Mouse (Mus musculus): ENCODE measurements around the gene Isg20.

Isg20 gene

DNA sequence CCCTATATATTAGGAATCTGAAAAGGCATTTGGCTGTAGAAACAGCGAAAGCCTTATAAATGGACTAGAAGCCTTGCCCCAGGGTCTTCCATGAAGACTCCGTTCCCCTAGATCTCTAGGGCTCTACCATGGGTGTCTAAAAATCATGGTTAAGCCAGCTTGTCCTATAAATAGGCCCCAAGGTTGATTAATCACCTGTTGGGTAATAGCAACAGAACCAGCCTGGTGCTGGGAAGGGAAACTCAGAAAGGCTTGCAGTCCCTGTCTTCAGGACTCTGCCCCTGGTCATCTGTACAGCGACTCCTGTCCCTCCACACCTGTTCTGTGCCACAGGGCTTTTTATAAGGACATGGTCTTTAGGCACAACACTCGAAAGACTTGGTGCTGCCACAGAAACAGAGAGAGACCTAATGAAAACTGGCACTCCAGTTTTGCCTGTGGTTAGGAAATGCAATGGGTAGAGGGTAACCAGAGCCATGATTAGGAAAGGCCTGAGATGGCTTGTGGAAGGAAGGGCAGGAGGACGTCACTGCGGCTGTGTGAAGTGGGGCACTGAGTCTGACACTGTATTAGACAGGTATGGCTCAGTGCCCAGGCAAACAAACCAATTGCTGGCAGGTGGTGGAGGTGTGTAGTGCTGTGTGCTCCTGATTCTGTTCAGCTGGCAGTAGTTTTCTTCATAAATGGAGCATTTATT lies 9.9 kb upstream of the Isg20 start:
- no peak for DNase-seq (ENCODE audit: low read depth, low spot score)

DNA sequence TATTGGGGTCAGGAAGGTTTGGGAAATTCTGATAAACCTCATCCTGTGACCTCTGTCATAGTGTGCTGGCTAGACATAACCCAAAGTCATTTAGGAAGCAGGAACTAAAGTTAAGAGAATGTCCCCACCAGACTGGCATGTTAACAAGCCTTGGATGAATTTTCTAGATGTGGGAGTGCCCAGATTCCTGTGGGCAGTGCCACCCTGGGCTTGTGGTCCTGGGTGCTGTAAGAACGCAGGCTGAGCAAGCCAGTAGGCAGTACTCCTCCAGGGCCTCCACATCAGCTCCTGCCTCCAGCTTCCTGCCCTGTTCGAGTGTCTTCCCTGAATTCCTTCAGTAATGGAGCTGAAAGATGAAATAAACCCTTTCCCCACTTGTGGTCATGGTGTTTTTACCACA lies 9.0 kb upstream of the Isg20 start:
- DNase-seq (ENCODE audit: low read depth, low spot score), result no peak

DNA sequence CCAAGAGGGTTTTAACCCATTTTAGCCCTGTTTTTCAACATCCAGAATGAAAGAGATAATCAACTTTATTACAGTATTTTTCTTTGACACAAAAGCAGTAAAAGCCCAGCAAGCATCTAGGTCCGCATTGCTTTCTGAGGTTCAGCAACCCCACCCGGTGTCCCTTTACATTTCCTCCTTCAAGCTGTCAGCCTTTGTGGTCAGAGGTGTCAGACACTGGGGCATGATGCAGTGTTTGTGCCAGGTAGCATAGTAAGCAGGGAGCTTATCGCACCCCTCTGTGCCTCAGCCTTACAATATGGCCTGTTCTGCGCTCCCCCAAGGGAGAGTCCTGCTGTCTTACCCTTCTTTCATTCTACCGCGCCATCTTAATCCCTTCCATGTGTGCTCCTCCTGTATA lies 4.2 kb upstream of the Isg20 start:
- DNase-seq (ENCODE audit: low read depth, low spot score), result no peak

DNA sequence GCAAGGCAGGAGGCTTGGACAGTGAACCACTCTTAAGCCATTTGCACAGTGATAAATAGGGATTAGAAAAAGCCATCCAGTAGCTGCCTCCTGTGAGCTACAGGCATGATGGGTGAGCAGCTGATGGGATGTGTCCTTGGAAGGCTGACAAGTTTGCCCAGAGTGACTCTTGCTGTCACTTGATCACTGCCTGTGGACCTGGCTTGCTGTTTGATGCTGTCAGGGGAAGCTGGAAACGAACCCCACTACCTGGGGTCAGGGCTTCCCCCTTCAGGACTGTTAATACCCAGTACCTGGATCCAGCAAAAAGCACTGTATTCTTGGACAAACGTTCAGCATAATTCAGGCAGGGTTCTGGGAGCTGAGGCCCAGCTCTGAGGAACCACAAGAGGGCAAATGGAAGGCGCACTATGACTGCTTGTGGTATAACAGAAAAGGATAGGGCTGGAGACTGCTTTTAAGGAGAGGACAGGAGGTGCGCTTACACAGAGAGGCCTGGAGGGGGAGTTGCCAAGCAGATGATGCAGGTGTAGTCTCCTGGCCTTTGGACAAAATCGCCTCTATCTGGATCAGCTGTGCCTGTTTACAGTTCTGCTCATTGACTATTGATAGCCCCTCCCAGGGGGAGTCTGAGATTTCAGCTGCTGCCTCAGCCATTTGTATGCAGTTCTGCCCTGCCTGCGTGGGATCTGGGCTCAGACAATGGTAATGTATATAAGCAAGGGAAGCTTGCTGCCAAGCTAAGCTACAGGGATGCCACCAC lies 2.7 kb upstream of the Isg20 start:
- peak; percentile 88 for DNase-seq (ENCODE audit: low read depth, low spot score)

DNA sequence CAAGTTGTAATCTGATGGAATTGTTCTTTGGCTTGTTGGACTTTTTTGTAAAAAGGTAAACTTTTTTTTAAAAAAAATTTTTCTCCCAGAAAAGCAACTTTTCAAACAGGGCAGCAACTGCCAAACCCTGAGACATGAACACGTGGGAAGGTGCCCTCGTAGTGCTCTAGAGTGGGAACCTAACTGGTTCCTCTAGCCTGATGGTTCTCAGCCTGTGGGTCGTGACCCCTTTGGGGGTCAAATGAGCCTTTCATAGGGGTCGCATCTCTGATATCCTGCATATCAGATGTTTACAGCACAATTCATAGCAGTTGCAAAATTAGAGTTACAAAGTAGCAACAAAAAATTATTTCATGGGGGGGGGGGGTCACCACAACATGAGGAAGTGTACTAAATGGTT lies 2.0 kb upstream of the Isg20 start:
- DNase-seq (ENCODE audit: low read depth, low spot score), result no peak

DNA sequence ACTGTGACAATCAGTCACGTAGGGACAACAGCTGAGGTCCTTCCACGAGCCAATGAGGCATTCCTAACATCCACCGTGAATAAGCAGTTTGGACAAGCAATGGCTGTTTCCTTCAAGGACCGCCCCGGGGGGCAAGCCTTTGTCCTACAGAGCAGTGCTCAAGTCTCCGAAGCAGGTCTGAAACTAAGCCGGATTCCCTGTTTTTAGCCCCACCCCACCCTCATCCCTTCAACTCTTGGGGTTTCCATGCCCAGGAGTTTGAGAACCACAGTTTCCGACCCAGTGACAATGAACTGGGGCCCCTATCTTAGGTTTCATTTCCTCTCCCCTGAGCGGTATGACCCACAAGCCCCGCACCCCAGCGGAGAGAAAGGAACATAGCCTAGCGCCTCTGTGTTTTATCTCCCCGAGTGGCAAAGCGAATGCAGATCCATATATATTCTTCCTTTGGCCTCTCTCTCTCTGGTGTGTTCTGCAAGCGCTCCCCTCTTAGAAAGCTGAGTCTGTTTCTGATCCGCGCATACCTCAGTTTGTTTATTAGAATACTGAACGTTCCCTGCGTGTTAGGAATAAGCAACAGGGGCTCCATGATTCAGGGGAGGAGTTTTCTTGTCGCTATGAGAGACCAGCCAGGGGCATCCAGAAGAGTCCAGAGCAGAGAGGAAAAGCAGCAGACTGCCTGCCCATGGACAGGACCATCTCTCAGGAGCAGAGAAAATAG lies 811 bp upstream of the Isg20 start:
- peak; percentile 86 for DNase-seq (ENCODE audit: low read depth, low spot score)

DNA sequence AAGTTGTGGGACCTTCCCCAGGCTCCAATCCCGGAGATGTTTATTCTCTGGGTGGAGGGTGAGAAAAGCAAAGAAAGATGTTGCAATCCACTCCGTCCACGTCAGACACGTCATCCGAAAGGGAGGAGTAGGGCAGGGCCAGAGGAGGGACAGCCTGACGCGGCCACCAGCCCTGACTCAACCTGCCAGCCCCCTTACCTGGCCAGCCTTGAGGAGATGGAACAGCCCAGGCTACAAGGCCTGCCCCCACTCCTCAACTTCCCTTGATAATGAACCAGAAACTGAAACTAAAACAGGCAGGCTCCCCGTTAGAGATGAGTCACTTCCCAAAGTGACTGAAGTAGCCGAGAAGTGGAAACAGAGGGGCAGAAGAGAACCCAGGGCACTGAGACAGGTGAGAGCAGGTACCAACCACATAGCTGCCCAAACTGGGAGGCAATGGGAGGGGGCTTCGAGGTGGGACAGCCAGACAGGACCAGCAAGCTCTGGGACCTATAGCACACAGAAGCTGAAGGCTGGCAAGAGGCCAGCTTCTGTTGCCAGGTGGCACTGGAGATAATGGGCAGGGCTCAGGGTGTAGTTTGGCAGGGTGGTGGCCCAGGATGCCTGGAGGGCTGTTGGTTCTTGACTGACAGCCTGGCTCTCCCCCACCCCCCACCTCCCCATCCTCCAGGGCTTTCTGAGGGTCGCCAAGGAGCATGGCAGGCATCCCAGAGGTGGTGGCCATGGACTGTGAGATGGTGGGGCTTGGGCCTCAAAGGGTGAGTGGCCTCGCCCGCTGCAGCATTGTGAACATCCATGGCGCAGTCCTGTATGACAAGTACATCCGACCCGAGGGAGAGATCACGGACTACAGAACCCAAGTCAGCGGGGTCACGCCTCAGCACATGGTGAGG lies 673 bp downstream of the Isg20 start:
- no peak for DNase-seq (ENCODE audit: low read depth, low spot score)

DNA sequence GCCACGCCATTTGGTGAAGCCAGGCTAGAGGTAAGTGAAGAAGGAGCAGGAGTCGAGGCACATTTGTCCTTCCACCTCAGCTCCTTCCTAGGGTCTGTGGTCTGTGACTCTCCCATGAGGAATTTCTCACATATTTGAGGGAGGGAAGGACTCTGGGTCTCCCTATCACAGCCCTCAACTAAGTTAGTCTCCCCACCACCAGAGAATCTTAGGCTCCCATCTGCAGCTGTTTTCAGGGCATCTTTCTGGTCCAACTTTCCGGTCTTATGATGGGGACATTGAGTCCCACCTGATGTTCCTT lies 1.3 kb downstream of the Isg20 start:
- no peak for DNase-seq (ENCODE audit: low read depth, low spot score)

DNA sequence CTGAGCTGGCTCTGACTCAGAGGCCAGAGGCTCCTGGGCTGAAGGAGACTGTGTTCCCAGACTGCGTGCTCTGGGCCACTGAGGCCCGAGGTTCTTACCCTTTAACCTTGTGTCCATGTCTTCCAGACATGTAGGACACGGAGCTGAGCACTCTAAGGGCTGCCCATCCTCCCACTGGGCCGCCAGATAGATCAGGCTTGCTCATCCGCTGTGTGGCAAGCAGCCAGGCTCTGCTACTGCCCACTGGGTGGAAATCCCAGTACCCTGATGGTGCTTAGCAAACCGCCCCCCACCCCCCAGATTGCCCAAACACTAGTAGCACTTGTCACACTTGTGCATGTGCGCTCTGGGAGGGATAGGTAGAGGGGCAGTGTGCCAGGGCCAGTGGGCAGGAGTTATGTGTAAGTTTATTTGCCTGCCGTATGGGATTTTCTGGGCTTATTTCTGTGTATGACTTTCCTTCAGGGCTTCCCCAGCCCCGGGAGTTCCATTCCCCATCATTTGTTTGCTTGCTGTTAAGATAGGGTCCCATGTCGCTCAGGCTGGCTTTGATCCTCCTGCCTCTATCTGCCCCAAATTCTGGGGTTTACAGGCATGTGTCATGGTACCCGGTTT lies 1.8 kb downstream of the Isg20 start:
- no peak for DNase-seq (ENCODE audit: low read depth, low spot score)

DNA sequence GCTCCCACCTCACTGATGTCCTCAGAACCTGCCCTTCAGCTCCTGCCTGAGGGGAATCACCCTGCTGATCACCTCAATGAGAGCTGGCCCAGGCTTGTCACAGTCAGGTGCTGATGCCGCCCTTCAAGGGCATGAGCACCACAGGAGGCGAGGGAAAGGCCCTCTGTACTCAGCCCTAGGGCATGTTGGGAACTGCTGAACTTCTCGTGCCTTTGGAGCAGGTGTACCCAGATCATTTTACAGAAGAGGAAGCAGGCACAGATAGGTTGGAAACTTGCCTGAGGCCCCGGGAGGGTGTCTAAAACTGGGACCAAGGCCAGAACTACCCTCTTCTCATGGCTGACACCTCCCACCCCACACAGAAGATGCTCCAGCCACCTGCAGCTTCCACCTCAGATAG lies 5.5 kb downstream of the Isg20 start:
- DNase-seq (ENCODE audit: low read depth, low spot score), result peak; percentile 96

DNA sequence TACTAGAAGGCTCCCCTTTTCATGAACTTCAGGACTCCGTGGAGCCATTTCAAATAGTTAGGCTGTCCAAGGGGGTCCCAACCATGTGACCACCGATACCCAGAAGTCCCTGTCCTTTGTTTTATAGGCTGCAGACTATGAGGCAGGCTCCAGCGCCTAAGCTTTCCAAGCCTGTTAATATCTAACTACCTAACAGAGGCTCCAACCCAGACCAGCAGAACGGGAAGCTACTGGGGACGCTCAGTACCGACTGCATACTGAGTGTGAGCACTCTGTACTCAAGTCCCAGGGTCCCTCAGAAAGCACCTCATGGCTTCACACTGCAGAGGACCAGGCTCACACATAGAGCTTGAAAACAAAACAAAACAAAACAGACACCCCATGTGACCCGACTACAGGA lies 9.3 kb downstream of the Isg20 start:
- DNase-seq (ENCODE audit: low read depth, low spot score), result no peak

DNA sequence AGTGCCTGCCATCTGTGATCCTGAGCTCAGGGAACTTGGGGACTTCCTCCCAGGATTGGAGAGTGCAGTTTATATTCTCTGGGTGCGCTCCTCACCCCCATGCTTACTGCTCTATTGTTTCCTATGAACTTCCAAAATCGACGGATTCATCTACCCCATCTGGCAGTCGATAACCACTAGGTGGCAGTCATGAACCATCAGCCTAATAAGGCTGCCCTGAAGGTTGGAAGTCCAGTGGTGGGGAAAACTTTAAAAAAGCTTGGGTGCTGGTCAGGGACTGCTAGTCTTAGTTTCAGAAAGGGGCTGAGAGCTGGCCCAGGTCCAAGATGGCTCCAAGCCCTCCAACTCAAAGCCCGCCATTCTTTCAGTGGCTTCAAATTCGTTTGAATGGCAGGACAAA lies 11.1 kb downstream of the Isg20 start:
- peak; percentile 86 for DNase-seq (ENCODE audit: low read depth, low spot score)

DNA sequence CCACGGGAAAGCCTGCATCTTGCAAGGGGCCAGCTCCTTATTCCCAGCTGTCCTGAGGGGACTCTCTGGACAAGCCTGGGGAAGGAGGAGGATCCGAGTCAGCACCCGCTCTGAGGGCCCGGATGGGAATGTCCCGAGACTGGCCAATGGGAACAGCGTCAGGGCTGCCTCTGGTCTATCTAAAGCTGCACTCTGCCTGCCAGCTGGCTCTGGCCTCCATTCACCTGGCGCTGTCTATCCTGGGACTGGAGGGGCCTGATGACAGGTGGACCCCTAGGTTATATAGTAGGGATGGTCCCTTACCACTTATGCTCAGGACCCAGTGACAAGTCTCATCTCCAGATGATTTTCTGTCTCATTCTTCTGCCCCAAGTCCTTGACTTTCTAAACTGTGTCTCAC lies 11.6 kb downstream of the Isg20 start:
- no peak for DNase-seq (ENCODE audit: low read depth, low spot score)

DNA sequence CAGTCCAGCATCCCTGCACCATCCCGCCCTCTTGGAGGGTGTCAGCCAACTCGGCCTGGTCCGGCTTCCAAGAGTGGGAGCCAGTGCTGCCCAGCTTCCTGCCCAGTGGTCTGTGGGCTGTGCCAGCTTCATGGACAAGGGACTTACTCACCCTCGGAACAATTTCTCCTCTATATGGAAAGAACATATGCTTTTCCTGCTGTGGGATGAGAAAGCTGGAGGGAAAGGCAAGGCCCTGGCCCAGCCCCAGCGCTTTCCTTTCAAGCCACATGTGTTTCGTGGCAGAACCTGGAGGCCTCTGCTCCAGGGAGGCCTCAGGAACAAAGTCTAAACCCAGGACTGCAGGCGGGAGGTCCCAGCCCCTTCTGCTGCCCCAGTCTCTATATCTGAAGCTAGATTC lies 12.5 kb downstream of the Isg20 start:
- no peak for DNase-seq (ENCODE audit: low read depth, low spot score)

DNA sequence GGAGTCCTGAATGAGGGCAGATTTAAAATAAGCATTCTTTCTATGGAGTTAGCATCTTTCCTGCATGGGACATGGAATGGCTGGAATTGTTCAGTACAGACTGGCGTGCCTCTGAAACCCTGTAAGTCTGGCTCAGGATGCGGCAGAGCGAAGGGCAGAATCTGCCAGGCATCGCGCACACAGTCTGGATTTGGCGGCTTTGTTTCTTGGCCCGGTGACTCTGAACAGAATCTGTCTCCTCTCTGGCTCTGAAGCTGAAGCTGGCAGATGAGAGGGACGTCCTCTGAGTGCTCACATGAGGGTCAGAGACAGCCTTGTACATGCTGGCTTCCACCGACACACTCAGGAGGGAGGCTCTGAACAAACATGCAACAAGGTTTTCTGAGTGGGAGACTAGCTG lies 12.9 kb downstream of the Isg20 start:
- DNase-seq (ENCODE audit: low read depth, low spot score), result peak; percentile 31

DNA sequence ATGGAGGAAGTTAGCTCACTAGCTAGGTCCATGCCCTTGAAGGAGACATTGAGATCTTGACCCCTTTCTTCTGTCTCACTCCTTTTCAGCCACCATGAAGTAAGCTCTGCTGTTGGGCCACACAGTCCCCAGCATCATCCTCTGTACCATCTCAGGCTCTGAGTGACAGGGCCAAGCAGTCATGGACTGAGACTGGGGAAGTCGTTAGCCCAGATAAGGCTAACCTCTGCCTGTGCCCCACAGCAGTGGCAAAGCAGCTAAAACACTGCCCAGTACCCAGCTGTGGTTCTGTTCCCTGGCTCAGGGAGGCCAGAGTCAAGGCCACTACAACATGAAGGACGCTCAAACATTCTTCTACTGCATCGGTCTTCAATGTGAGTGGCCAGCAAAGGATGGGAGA lies 14.0 kb downstream of the Isg20 start:
- no peak for DNase-seq (ENCODE audit: low read depth, low spot score)

DNA sequence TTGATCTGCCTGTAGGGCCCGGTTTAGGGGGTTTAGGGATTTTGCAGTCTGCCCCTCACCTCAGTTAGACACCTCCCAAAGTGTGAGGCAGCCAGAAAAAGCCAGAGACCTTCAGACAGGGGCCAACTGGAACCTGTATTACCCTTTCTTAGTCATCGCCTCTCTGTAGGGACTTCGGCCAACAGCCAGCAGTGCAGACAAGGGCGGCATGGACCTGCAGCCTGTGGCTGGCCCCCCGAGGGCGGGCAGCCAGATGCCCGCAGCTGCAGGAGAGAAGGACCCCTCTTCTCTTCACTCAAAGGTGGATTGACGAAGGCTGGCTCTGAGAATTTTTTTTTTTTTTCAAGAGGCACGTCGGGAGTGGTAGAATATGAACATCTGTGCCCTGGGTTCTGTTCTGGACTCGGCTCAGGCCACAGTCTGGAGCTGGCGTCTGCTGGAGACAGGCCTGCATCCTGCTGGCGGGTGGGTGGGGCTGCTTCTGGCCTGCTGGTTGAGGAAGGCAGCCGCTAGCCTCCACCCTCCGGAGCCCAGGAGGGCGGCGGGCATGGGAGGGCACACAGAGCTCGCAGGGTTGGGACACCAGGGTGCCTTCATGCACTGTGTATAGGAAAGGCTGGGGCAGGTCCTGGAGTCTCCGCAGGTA lies 25.9 kb downstream of the Isg20 start:
- peak; percentile 45 for DNase-seq (ENCODE audit: low read depth, low spot score)

DNA sequence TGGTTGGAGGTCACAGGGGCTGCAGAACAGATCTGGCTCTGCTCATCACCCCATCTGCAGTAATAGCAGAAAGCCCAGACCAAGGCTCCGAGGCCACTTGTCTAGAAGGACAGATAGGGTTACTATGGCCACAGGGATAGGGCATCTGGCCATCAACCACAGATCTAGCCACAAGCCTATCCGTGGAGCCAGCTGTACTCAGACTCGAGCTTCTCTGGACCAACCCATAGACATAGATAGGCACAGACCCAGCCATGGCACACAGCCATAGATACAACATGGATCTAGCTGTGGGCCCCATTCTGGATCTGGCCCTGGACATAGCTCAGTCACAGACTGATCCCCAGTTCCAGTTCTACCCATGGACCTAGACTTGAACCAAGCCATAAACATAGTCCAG lies 27.7 kb downstream of the Isg20 start:
- DNase-seq (ENCODE audit: low read depth, low spot score), result no peak

DNA sequence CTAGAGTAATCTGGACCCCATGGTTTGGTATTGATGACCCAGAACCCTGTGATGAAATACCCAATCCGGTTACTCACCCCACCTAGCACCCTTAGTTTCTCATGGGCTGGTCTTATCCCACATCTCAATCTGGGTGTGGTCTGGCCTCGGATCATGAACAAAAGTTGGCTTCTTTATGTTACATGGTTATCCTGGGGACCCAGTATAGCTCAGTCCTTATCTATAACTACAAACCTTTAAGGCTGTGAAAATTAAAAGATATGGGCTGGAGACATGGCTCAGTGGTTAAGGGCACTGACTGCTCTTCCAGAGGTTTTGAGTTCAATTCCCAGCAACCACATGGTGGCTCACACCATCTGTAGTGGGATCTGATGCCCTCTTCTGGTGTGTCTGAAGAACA lies 29.3 kb downstream of the Isg20 start:
- no peak for DNase-seq (ENCODE audit: low read depth, low spot score)

DNA sequence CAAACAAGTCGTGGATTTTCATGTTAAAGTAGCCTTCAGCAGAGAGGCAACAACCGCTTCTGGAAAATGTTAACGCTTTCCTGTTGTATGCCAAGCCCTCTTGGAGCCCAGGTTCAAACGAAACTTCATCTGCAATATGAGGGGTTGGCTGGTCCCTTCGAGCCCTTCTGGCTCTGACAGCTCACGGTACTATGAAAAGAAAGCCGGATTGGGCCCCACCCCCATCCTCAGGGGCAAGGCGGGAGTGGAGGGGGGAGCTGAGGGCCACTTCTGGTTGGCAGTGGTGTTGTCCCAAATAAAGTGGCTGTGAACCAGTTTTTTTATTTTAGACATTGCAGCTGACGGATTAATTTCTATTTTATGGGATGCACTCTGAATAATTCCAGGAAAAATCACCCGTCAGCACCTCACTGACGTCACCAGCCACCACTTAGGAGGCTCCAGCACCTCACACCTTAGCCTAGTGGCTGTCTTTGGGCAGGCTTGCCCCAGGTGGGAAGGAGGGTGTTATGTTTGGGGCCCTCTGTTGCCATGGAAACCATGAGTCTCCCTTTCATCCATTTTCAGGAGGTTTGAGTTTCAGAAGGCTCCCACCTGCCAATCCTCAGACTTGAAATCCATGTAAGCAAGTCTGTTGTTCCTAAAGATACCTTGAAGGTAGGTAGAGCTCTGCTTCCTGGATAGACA lies 40.8 kb downstream of the Isg20 start:
- DNase-seq (ENCODE audit: low read depth, low spot score), result peak; percentile 29
